Mouse (Mus musculus) kidney, adult 2 months (tissue): Measurements from ENCODE around the gene Dnajc1.

Experiments
- CTCF ChIP-seq: fragments of 200-500 bp; conservative IDR thresholded peaks from 2 replicates; pipeline ENCODE4 v1.5.1; 2011; ENCODE audit warnings: low read depth, mild to moderate bottlenecking, control low read depth, low read length, moderate library complexity, mixed read lengths; ENCODE audit not compliant: insufficient read depth, insufficient read length
- POLR2A ChIP-seq: fragments of 200-500 bp; IDR thresholded peaks from one replicate; pipeline ENCODE4 v1.6.1; 2011; ENCODE audit warnings: low read depth, low read length, control low read depth

DNA sequence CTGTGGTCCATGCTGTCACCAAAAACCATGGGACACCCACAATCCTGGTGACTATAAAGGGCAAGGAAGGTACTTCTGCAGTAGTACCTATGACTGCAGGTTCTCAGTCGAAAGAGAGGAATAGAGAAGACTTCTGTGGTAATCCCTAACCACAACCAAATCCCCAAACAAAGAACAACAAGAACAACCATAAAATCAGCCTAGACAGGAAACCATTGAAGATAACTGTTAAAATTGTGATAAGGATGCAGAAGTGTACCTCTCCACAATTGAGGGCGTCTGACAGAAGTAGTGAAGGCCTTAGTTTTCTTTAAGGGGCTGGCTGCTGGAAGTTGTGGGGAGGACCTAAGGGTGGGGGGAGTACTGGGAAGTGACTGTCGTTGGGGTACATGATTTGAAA is 91.7 kb downstream of the Dnajc1 start:
- no peak for TF ChIP-seq CTCF
- no peak for TF ChIP-seq POLR2A
